Mouse (Mus musculus): ENCODE results near the gene Gnptab. TPM values are rescaled to one million over a fixed set of nuclear protein-coding genes. Genes with fewer than 3 reads are reported as not detected.
A peak's percentile ranks its signal among the peaks of the same experiment; 100 is the strongest.

The Gnptab gene
- polyA plus RNA-seq, 1 experiment = 4.6 TPM

GRCm38 (mm10) chr10:88390096-88390790 is 11.3 kb downstream of the Gnptab start:
- Histone ChIP-seq H3K36me3 (ENCODE audit: control insufficient read depth, insufficient read depth) (no peaks in the 10 kb centered on the region), H3K4me2 (ENCODE audit: low read depth) (no peak overlapping the region), H3K79me2 (ENCODE audit: control insufficient read depth, insufficient read depth) (no peaks in the 10 kb centered on the region), H3ac (ENCODE audit: control insufficient read depth, insufficient read length) (no peak overlapping the region), H3K4me3 (no peak overlapping the region), H3K27me3 (ENCODE audit: control insufficient read depth, insufficient read depth, insufficient read length) (no peaks in the 10 kb centered on the region)
- TF ChIP-seq TCF3 (IDR thresholded peaks at IDR 0.05; ENCODE audit: insufficient read length, low read depth) (no peak), CEBPB (IDR thresholded peaks at IDR 0.05; ENCODE audit: insufficient read depth, poor library complexity, severe bottlenecking) (peak; percentile 51; the same call in 1 of the 2 replicates)

GRCm38 (mm10) chr10:88391495-88391894 is 12.6 kb downstream of the Gnptab start:
- Histone ChIP-seq H3K36me3 (ENCODE audit: control insufficient read depth, insufficient read depth) (no peaks in the 10 kb centered on the region), H3K79me2 (ENCODE audit: control insufficient read depth, insufficient read depth) (no peaks in the 10 kb centered on the region), H3K27me3 (ENCODE audit: control insufficient read depth, insufficient read depth, insufficient read length) (no peaks in the 10 kb centered on the region), H3K4me2 (ENCODE audit: low read depth) (no peak overlapping the region), H3ac (ENCODE audit: control insufficient read depth, insufficient read length) (no peak overlapping the region), H3K4me3 (no peak overlapping the region)
- no peak for TF ChIP-seq CEBPB (IDR thresholded peaks at IDR 0.05; ENCODE audit: insufficient read depth, poor library complexity, severe bottlenecking)
- TF ChIP-seq USF1 (IDR thresholded peaks at IDR 0.05; ENCODE audit: low read depth) = no peak
- no peak for TF ChIP-seq MYOD1 (IDR thresholded peaks at IDR 0.05; ENCODE audit: control insufficient read depth in 1 of 3, insufficient read length in 2 of 3, low read depth in 2 of 3)
- TF ChIP-seq TCF12 (IDR thresholded peaks at IDR 0.05; ENCODE audit: insufficient read depth, poor library complexity, severe bottlenecking) = no peak
- no peak for TF ChIP-seq SRF (IDR thresholded peaks at IDR 0.05; ENCODE audit: control insufficient read depth, insufficient read length, low read depth)
- TF ChIP-seq TCF3 (IDR thresholded peaks at IDR 0.05; ENCODE audit: insufficient read length, low read depth) = no peak
- TF ChIP-seq E2F4 (IDR thresholded peaks at IDR 0.05; ENCODE audit: insufficient read depth) = no peak

GRCm38 (mm10) chr10:88392181-88392847 is 13.4 kb downstream of the Gnptab start:
- TF ChIP-seq TCF12 (IDR thresholded peaks at IDR 0.05; ENCODE audit: insufficient read depth, poor library complexity, severe bottlenecking) (no peak), MYOD1 (IDR thresholded peaks at IDR 0.05; ENCODE audit: control insufficient read depth in 1 of 3, insufficient read length in 2 of 3, low read depth in 2 of 3) (no peak), POLR2A (IDR thresholded peaks at IDR 0.05; ENCODE audit: insufficient read length, low read depth) (no peak), E2F4 (IDR thresholded peaks at IDR 0.05; ENCODE audit: insufficient read depth) (no peak), POLR2AphosphoS2 (IDR thresholded peaks at IDR 0.05; ENCODE audit: insufficient read length, low read depth) (no peak), REST (IDR thresholded peaks at IDR 0.05; ENCODE audit: insufficient read depth, insufficient read length) (no peak), TCF3 (IDR thresholded peaks at IDR 0.05; ENCODE audit: insufficient read length, low read depth) (no peak), MYOG (IDR thresholded peaks at IDR 0.05; ENCODE audit: control insufficient read depth in 1 of 3, insufficient read depth in 1 of 3, insufficient read length in 2 of 3, low read depth in 2 of 3) (no peak), MAX (IDR thresholded peaks at IDR 0.05; ENCODE audit: low read depth) (no peak), SRF (IDR thresholded peaks at IDR 0.05; ENCODE audit: control insufficient read depth, insufficient read length, low read depth) (no peak)

GRCm38 (mm10) chr10:88398668-88399243 is 19.8 kb downstream of the Gnptab start:
- H3K4me2 ChIP-seq (ENCODE audit: low read depth) = no peak overlapping the region
- no peaks in the 10 kb centered on the region for H3K36me3 ChIP-seq (ENCODE audit: control insufficient read depth, insufficient read depth)
- no peak for TF ChIP-seq POLR2A (IDR thresholded peaks at IDR 0.05; ENCODE audit: insufficient read length, low read depth)

More at GRCm38 (mm10) chr10:88392181-88392847, 13.4 kb downstream of the Gnptab start:
- Histone ChIP-seq H3K4me3 (no peak overlapping the region), H3K79me2 (ENCODE audit: control insufficient read depth, insufficient read depth) (no peaks in the 10 kb centered on the region), H3K4me2 (ENCODE audit: low read depth) (no peak overlapping the region), H3K27me3 (ENCODE audit: control insufficient read depth, insufficient read depth, insufficient read length) (no peaks in the 10 kb centered on the region), H3ac (ENCODE audit: control insufficient read depth, insufficient read length) (no peak overlapping the region), H3K36me3 (ENCODE audit: control insufficient read depth, insufficient read depth) (no peaks in the 10 kb centered on the region)

GRCm38 (mm10) chr10:88399271-88399670 is 20.3 kb downstream of the Gnptab start:
- no peak overlapping the region for H3K4me3 ChIP-seq
- TF ChIP-seq MAX (IDR thresholded peaks at IDR 0.05; ENCODE audit: low read depth) = no peak
- H3K4me2 ChIP-seq (ENCODE audit: low read depth) = no peak overlapping the region
- H3K79me2 ChIP-seq (ENCODE audit: control insufficient read depth, insufficient read depth) = no peaks in the 10 kb centered on the region
- no peak overlapping the region for H3ac ChIP-seq (ENCODE audit: control insufficient read depth, insufficient read length)
- no peaks in the 10 kb centered on the region for H3K36me3 ChIP-seq (ENCODE audit: control insufficient read depth, insufficient read depth)
- no peaks in the 10 kb centered on the region for H3K27me3 ChIP-seq (ENCODE audit: control insufficient read depth, insufficient read depth, insufficient read length)

More at GRCm38 (mm10) chr10:88398668-88399243, 19.8 kb downstream of the Gnptab start:
- no peak overlapping the region for H3K4me3 ChIP-seq
- H3K79me2 ChIP-seq (ENCODE audit: control insufficient read depth, insufficient read depth) = no peaks in the 10 kb centered on the region
- no peaks in the 10 kb centered on the region for H3K27me3 ChIP-seq (ENCODE audit: control insufficient read depth, insufficient read depth, insufficient read length)
- H3ac ChIP-seq (ENCODE audit: control insufficient read depth, insufficient read length) = no peak overlapping the region

Data from myocyte (in vitro differentiated cells).